Mouse (Mus musculus): ENCODE measurements around the gene Bud13. TPM values are rescaled to one million over a fixed set of nuclear protein-coding genes. Genes with fewer than 3 reads are reported as not detected.

Bud13 gene
- polyA plus RNA-seq, 1 experiment, result 13.8 TPM

DNA sequence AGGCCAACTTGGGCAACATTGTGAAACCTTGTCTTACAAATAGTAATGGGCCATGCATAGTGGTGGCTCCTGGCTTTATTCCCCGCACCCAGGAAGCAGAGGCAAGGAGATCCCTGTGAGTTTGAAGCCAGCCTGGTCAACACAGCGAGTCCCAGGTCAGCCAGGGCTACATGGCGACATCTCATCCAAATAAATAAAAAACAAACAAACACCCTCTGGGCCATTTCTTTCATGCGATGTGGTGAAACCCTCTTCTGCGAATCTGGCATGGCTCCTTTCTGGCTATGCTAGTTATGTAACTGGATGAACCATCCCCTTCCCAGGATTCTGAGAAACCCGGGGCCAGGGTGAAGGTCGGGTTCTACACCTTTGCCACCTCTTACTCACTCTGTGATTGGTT is 26.6 kb upstream of the Bud13 start:
- H3K27ac ChIP-seq (ENCODE audit: insufficient read depth, low read length), result no peak overlapping the region
- no peaks in the 10 kb centered on the region for H3K4me1 ChIP-seq (ENCODE audit: control insufficient read depth, insufficient read depth, low read length)
- no peak overlapping the region for H3K4me3 ChIP-seq (ENCODE audit: insufficient read depth, low read length)
- TF ChIP-seq CTCF (IDR thresholded peaks at IDR 0.05; ENCODE audit: borderline replicate concordance, insufficient read depth, low read length), result no peak
- no peak for TF ChIP-seq POLR2A (IDR thresholded peaks at IDR 0.05; ENCODE audit: low read depth, low read length)

- TF ChIP-seq POLR2A (IDR thresholded peaks at IDR 0.05; ENCODE audit: low read depth, low read length) (no peak), CTCF (IDR thresholded peaks at IDR 0.05; ENCODE audit: borderline replicate concordance, insufficient read depth, low read length) (no peak)
These were observed 26.0 kb upstream of the Bud13 start for GRCm38 (mm10) chr9:46256658-46257385.

DNA sequence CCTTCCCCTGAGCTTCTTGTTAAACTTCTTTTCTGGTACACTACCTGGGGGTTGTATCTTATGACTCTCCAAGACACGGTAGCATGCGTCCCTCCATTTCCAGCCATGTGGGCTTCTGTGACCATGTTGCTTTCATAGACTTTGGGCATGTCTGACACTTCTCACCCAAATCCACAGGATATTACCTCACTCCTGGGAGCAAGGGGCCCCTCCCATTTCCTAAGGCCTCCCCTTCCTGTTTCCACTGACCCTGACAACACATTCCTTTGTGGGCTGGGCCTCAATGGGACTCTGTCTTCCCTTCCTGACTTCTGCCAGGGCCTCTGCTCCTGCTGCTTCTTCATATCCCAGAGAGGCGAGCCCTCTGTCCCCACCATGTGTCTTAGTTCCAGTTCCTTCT is 25.3 kb upstream of the Bud13 start:
- Histone ChIP-seq H3K4me3 (ENCODE audit: insufficient read depth, low read length) (no peak overlapping the region), H3K4me1 (ENCODE audit: control insufficient read depth, insufficient read depth, low read length) (no peaks in the 10 kb centered on the region), H3K27ac (ENCODE audit: insufficient read depth, low read length) (no peak overlapping the region)
- TF ChIP-seq POLR2A (IDR thresholded peaks at IDR 0.05; ENCODE audit: low read depth, low read length) (no peak), CTCF (IDR thresholded peaks at IDR 0.05; ENCODE audit: borderline replicate concordance, insufficient read depth, low read length) (no peak)

More at GRCm38 (mm10) chr9:46256658-46257385, 26.0 kb upstream of the Bud13 start:
- Histone ChIP-seq H3K4me1 (ENCODE audit: control insufficient read depth, insufficient read depth, low read length) (no peaks in the 10 kb centered on the region), H3K4me3 (ENCODE audit: insufficient read depth, low read length) (no peak overlapping the region), H3K27ac (ENCODE audit: insufficient read depth, low read length) (no peak overlapping the region)

DNA sequence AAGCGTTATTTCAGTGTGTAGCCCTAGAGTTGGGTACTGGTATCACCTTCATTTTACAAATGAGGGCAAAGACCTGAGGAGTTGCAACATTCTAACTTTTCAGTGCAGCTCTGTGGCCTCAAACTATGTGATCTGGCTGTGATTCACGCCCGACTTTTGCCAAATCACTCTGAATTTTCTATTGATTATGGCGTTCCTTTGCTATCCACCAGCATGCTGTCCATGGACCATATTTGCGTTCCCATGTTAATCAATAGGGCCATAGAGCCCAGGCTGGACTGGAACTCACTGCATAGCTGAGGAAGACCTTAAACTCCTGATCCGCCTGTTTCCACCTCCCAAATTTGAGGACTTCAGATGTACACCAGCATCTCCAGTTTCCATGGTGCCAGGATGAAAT is 23.7 kb upstream of the Bud13 start:
- no peaks in the 10 kb centered on the region for H3K4me1 ChIP-seq (ENCODE audit: control insufficient read depth, insufficient read depth, low read length)
- TF ChIP-seq POLR2A (IDR thresholded peaks at IDR 0.05; ENCODE audit: low read depth, low read length) (no peak), CTCF (IDR thresholded peaks at IDR 0.05; ENCODE audit: borderline replicate concordance, insufficient read depth, low read length) (no peak)
- H3K27ac ChIP-seq (ENCODE audit: insufficient read depth, low read length), result no peak overlapping the region
- no peak overlapping the region for H3K4me3 ChIP-seq (ENCODE audit: insufficient read depth, low read length)

GRCm38 (mm10) chr9:46261131-46261530 is 21.7 kb upstream of the Bud13 start:
- no peaks in the 10 kb centered on the region for H3K4me1 ChIP-seq (ENCODE audit: control insufficient read depth, insufficient read depth, low read length)
- H3K4me3 ChIP-seq (ENCODE audit: insufficient read depth, low read length), result no peak overlapping the region
- TF ChIP-seq CTCF (IDR thresholded peaks at IDR 0.05; ENCODE audit: borderline replicate concordance, insufficient read depth, low read length) (no peak), POLR2A (IDR thresholded peaks at IDR 0.05; ENCODE audit: low read depth, low read length) (no peak)
- H3K27ac ChIP-seq (ENCODE audit: insufficient read depth, low read length), result no peak overlapping the region

DNA sequence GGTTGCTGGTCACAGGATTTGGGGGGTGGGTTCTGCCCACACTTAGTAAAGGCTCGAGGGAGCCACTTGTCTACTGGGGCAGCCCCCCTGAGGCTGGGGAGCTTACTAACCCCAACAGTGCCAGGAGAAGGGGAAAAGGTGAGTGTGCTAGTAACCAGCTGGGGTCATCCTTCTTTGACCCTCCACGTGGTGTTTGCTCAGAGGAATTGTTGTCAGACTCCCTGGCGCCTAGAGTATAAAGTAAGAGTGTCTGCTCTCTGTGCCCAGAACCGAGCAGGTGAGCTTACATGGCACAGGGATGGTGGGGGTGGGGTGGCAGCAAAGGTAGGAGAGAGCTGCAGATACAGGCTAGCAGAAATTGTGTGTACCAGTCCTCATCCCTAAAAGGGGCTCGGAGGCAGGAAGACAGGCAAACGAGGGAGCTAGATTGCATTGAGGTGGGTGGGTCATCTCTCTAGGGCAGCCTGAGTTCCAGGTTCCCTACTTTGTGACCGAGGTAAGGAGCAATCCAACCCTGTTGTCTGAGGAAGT is 14.4 kb upstream of the Bud13 start, which contains the start of gene Apoa5:
Apoa5 (plus strand) TSS at position 291 of the 531 bp plus-strand sequence.
- H3K4me3 ChIP-seq (ENCODE audit: insufficient read depth, low read length), result no peak within 1 kb of the TSS
- TF ChIP-seq CTCF (IDR thresholded peaks at IDR 0.05; ENCODE audit: borderline replicate concordance, insufficient read depth, low read length) (no peak), POLR2A (IDR thresholded peaks at IDR 0.05; ENCODE audit: low read depth, low read length) (no peak)
- H3K27ac ChIP-seq (ENCODE audit: insufficient read depth, low read length), result no peak within 1 kb of the TSS
- no peaks in the 10 kb centered on the region for H3K4me1 ChIP-seq (ENCODE audit: control insufficient read depth, insufficient read depth, low read length)

- Histone ChIP-seq H3K4me1 (ENCODE audit: control insufficient read depth, insufficient read depth, low read length) (no peaks in the 10 kb centered on the region), H3K4me3 (ENCODE audit: insufficient read depth, low read length) (no peak overlapping the region), H3K27ac (ENCODE audit: insufficient read depth, low read length) (no peak overlapping the region)
- TF ChIP-seq POLR2A (IDR thresholded peaks at IDR 0.05; ENCODE audit: low read depth, low read length) (no peak), CTCF (IDR thresholded peaks at IDR 0.05; ENCODE audit: borderline replicate concordance, insufficient read depth, low read length) (no peak)
These were observed 13.7 kb upstream of the Bud13 start for GRCm38 (mm10) chr9:46269125-46269524.

- Histone ChIP-seq H3K4me3 (ENCODE audit: insufficient read depth, low read length) (no peak overlapping the region), H3K27ac (ENCODE audit: insufficient read depth, low read length) (no peak overlapping the region), H3K4me1 (ENCODE audit: control insufficient read depth, insufficient read depth, low read length) (no peaks in the 10 kb centered on the region)
- TF ChIP-seq POLR2A (IDR thresholded peaks at IDR 0.05; ENCODE audit: low read depth, low read length) (no peak), CTCF (IDR thresholded peaks at IDR 0.05; ENCODE audit: borderline replicate concordance, insufficient read depth, low read length) (no peak)
These were observed 12.0 kb upstream of the Bud13 start for GRCm38 (mm10) chr9:46270782-46271181.

DNA sequence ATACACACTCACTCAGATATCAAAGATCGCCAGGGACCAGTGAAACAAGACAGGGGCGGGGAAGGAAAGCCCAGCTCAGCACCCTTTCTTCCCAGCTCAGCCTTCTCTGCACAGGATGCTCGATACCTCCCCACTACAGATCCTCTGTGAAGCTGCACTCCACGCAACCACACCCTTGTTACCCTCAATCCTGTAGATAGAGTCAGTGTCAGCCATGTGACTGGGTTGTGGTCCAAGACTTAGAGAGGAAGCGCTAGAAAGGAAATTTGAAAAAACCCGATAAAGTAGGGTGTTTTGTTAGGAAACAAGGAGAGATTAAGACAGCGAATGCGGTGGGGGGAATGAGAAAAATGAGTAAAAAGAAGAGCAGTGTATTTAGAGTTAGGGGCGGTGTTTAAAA is 10.7 kb upstream of the Bud13 start:
- no peak overlapping the region for H3K4me3 ChIP-seq (ENCODE audit: insufficient read depth, low read length)
- no peak overlapping the region for H3K27ac ChIP-seq (ENCODE audit: insufficient read depth, low read length)
- no peak for TF ChIP-seq CTCF (IDR thresholded peaks at IDR 0.05; ENCODE audit: borderline replicate concordance, insufficient read depth, low read length)
- no peaks in the 10 kb centered on the region for H3K4me1 ChIP-seq (ENCODE audit: control insufficient read depth, insufficient read depth, low read length)

DNA sequence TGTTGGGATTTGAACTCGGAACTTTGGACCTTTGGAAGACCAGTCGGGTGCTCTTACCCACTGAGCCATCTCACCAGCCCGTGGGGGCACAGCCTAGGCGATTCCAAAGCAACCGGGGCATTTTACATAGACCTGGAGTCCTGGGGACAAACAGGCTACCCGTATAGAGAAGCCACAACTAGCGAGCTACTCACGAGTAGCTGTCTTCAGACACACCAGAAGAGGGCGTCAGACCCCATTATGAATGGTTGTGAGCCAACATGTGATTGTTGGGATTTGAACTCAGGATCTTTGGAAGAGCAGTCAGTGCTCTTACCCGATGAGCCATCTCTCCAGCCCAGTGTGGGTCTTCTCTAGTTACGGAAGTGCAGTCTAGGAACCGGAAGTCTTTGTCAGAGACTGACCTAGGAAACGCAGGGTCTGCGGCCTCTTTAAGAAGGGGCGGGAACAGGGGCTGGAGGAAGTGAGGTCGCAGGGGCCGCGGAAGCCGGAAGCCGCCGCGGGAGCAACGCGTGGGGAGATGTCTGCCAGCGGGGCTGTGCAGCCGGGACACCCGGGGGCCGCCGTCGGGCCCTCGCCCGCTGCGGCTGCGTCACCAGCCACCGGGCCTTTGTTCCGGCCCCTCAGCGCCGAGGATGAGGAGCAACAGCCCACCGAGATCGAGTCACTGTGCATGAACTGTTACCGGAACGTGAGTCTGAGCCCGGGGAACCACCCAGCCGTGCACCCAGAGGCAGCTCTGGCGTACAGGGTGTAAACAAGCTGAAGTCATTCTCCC is 9.9 kb upstream of the Bud13 start, which contains the start of gene Zpr1:
Zpr1 (plus strand) TSS at position 388 of the 778 bp plus-strand sequence.
- Histone ChIP-seq H3K4me1 (ENCODE audit: control insufficient read depth, insufficient read depth, low read length) (no peaks in the 10 kb centered on the region), H3K4me3 (ENCODE audit: insufficient read depth, low read length) (peak within 1 kb of the TSS; percentile 98), H3K27ac (ENCODE audit: insufficient read depth, low read length) (no peak within 1 kb of the TSS)
- TF ChIP-seq POLR2A (IDR thresholded peaks at IDR 0.05; ENCODE audit: low read depth, low read length) (peak; percentile 54), CTCF (IDR thresholded peaks at IDR 0.05; ENCODE audit: borderline replicate concordance, insufficient read depth, low read length) (no peak)

Data from embryonic fibroblast, embryonic 13.5 days (primary cell).